Mouse (Mus musculus): ENCODE data around the gene Cttnbp2nl.

Cttnbp2nl gene

DNA sequence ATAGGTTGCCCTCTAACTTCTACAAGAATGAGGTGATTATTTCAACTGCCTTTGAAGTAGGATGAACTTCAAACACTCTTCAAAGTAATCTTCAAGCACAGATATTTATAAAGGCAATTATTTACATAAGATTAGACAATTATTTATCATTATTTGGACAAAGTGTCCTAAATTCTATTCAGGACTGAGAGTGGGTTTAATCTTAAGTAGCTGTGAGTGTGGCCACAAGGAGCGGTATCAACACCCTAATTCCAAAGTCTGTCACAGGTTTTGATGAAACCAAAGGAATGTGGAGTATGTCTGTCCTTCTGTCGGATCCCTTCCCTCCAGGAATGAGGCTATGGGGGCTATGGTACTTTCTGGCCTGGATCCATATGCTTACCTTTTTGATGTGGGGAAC lies 38.0 kb downstream of the Cttnbp2nl start:
- DNase-seq (ENCODE audit: low read depth, low spot score), result no peak

DNA sequence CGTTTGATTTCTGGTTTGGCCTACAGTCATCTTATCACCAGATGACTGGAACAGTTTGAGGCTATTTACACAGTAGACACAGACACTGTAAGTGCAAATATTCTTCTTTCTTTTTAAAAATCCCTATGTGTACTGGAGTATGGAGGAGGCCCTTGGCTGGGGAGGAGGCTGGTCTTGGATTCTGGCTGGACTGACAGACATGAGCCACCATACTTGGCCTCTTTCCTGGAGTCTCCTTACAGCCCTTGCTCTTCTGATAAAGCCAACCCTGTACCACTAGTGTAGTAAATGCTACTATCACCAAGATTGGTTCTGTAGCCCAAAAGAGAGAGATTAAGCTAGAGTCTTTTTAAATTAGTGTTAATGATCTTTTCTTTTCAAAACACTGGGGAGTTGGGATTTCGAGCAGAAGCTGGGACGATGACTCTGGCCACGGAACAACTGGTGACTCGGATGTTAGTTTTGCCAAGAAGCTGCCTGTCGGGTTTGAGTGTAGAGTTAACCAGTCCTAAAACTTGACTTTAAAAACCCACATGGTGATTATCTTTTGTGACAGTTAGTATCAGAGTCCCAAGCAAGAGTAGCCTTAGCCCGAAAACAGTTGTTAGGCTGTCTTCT lies 40.1 kb downstream of the Cttnbp2nl start:
- no peak for DNase-seq (ENCODE audit: low read depth, low spot score)

DNA sequence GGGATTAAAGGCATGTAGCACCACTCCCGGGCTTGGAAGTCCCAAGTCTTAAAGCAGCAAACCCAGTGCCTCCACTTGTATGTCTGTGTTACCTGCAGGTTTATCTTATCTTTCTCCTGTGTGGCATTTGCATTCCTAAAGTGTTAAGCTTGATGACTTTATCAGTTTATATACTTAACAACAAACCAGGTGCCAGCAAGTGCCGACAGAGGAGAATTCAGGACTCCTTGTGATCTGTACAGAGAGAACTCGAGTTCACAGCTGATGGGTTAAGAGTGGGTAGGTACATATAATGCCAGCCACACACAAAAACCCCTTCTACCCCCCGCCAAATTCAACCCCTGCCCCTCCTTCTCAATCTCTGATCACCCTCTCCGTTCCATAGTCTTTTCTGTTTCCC lies 41.1 kb downstream of the Cttnbp2nl start:
- DNase-seq (ENCODE audit: low read depth, low spot score), result no peak

DNA sequence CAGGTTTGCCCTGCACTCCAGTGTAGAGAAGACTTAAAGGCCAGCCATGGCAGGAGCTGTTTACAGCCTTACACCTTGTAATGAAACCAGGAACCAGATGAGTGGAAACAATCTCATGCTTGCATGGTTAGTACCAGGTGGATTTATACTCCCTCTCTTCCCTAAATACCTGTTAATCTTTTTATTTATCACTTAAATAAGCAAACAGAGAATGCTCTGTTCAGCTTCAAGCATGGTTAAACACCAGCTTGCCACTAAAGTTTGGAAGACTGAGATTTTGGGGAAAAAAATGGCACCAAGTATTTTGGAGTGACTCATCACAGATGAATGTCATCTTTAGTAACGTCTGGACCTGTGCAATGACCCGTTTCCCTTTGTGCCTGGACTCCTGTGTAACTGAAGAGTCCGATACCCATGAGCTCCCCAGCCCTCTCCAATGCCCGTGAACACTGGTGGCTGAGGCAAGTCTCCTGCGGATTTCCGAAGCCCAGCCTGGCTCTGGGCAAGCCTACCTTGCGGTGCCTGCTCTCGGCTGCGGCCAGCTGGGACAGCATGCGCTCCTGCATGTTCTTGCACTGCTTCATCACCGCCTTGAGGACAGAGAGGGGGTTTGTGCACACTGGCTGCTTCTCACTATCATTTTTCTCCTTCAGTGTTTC lies 42.1 kb downstream of the Cttnbp2nl start:
- no peak for DNase-seq (ENCODE audit: low read depth, low spot score)

DNA sequence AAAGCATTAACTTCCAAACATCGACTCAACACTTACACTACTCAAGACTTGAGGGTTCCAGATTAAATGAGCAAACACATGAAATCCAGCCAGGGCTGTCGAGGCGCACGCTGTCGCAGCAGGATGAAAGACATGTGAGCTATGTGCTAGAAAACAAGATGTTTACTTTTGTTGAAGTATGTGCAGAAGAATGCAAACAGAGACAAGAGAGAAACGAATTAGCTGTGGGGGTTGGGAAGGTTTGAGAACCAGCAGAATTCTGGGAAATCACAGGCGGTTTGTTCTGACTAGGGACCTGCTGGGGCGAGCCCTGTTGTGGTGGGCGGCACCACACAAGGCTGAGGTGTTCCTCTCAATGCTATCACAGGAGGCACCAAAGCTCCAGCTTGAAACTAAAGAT lies 44.9 kb downstream of the Cttnbp2nl start:
- no peak for DNase-seq (ENCODE audit: low read depth, low spot score)

DNA sequence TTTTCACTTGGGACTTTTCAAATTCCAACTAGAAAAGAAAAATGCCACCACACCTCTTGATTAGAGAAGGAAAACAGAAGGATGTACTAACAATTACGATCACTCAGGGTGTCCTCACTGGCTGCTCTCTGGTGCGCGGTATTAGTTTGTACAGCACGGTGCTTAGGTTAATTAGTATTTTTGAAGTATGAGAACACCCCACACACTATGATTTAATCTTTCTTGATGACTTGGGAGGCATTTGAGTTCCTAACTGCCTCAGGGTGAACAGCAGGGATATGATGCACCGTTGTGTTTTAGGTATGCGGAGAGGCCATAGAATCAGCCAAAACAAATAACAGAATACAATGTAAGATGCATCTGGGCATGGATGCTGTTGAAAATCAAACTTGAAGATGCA lies 46.8 kb downstream of the Cttnbp2nl start:
- no peak for DNase-seq (ENCODE audit: low read depth, low spot score)

DNA sequence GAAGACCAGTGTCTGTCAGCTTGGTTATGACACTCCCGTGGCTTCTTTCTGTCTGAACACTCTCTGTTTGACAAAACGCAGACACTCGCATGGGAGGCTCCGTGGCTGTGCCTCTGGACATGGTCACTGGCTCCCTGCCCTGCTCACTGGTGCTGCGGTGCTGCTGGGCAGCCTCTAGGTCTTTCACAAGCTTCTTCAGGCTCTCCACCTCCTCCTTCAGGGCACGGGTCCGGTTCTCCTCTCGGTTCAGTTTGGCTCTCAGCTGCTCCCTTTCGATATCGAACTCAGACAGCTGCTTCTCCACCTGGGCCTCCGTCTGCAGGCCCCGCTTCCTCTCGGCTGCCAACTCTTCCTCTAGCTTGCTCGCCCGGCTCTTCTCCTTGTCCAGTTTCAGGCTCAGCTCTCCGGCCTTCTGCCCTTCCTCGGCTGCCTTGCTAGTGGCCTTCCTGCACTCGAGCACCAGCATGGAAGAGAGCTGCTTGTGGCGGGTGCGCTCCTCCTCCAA lies 47.3 kb downstream of the Cttnbp2nl start:
- DNase-seq (ENCODE audit: low read depth, low spot score), result no peak

DNA sequence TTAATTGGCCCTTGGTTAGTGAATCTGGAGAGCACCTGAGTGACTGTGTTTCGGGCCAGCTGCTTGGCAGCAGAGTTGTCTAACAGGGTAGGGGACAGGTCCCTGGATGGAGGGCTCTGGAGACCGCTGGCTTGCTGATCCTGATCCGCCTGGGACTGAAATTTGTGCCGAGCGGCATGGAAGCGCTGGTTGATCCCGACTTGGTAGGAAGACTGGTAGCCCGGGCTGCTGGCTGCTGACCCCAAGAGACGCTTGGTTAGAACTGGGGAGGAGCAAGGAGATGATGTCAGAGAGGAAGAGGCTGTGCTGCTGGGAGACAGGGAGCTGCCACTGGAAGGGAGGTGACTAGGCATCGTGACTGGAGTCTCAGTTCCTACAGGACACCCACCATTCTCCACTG lies 47.9 kb downstream of the Cttnbp2nl start:
- no peak for DNase-seq (ENCODE audit: low read depth, low spot score)

DNA sequence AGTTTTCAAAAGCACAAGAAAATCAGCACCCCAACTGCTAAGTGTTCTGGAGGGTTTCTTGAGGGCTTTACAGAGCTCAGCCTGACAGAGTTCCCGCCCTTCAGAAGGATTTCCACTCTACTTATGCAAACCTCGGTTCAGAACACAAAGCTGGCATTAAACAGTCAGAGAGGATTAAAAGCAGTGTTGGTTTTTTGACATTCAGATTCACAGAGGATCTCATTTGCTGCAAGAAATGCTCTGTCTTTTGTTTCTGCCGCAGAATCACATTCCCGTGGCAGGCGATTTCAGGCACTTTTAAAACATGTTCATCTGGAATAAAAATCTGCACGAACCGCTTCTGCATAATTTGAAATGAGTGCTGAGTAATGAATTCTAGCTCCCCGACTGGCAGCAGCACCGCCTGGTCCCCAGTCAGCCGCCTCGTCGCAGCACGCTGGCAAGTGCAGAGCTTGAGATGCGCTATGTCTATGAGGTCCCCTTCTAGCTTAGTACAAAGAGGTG lies 48.9 kb downstream of the Cttnbp2nl start:
- DNase-seq (ENCODE audit: low read depth, low spot score), result peak; percentile 32

DNA sequence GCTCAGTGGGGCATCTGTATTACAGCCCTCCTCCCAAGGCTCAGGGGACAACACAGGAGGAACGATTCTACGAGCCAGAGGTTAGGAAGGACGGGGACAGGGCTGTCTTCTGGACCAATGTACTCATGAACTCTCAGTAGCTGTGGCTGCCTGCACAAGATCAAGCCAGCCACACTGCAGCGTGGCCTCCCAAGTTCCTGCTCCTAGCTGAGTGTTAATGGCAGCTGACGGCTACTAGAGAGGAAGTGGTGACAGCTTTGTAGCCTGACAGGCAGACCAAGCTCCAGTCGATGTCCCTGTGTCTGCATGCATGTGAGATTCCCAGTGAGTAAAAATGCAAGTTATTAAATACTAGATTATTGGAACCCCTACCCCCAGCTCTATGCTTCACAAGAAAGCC lies 51.6 kb downstream of the Cttnbp2nl start:
- no peak for DNase-seq (ENCODE audit: low read depth, low spot score)

DNA sequence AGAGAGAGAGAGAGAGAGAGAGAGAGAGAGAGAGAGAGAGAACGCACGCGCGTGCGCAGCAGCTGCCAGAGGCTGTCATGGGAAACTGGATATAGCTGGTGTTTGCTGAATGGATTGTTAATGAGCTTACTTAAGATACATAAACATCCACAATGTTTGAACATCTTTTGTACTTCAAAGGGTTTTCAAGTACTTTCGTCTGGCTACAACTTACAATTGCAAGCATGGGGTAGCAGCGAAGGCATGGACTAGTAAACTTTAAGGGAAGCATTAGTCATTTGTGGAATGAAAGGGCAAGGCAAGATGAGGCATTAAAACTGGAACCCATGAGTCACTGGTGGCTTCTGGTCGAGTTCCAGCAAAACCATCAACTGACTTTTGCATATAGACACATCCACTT lies 52.4 kb downstream of the Cttnbp2nl start:
- no peak for DNase-seq (ENCODE audit: low read depth, low spot score)

DNA sequence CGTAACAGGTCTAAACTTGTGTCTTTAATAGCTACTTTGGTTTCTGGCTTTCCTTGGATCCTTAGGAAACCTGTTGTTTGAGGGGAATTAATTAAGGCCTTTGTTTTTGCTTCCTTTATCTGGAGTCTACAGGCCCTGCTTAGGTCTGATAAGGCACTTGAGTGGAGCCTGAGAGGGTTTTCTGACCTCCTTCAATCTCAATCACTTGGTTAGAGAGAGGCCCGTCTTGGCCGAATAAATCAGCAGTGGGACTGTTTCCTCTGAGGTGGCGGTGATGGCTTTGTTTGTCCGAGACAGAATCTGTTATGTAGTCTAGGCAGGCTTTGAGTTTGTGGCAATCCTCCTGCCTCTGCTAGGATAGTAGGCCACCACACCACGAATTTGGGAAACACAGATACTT lies 55.4 kb downstream of the Cttnbp2nl start:
- no peak for DNase-seq (ENCODE audit: low read depth, low spot score)

DNA sequence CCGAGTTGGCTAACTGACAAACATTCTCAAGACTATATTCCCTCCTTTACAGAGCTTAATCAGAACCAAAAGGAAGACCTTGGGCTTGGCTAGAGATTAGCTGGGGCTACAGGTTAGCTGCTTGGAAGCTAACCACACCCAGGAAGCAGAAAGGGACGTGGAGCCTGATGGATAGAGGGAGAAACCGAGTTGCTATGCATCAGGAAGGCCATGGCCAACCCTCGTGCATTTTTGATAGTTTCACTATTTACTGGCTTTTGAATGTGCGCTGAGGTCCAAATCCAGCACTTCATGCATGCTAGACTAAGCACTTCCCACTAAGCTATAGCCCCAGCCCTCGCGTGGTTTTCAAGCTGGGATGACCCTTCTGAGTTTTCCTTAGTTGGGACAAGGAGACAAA lies 57.2 kb downstream of the Cttnbp2nl start:
- DNase-seq (ENCODE audit: low read depth, low spot score), result no peak

DNA sequence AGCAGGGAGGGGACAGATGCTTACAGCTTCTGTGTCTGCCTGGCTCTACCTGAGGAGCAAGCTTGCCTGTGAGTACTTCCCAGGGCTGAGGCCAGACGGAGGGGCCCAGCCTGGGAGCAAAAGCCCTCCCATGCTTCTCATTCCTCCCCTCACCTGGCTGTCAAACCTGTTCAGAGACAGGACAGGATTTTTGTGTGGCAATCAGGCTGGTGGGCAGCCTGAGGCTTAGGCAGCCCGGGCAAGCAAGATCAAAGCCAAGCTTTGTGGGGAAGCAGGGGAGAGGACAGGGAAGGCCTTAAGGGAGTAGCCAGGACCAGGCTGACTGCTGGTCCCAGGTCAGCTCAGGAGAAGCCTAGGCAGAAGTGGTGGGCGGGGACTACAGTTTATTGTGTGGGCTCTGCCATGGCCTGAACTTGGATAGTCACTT lies 58.5 kb downstream of the Cttnbp2nl start:
- no peak for DNase-seq (ENCODE audit: low read depth, low spot score)

DNA sequence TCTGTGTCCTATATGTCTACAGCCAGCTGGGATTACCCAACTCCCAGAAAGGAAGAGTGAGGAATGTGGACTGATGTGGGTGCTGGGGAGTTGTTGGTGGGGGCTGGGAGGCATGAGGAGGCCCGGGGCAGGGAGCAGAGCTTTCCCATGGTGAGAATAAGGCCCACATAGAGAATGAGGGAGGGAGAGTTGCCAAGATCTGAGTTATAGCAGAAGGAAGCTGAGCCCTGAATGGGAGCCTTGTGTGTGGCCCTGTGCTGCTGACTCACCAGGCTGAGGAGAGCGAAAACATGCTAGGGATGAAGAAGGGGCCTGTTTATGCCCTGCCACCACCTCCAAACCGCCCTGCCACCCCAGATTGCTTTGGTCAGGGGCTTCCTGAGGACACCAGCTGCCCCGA lies 59.1 kb downstream of the Cttnbp2nl start:
- peak; percentile 52 for DNase-seq (ENCODE audit: low read depth, low spot score)

DNA sequence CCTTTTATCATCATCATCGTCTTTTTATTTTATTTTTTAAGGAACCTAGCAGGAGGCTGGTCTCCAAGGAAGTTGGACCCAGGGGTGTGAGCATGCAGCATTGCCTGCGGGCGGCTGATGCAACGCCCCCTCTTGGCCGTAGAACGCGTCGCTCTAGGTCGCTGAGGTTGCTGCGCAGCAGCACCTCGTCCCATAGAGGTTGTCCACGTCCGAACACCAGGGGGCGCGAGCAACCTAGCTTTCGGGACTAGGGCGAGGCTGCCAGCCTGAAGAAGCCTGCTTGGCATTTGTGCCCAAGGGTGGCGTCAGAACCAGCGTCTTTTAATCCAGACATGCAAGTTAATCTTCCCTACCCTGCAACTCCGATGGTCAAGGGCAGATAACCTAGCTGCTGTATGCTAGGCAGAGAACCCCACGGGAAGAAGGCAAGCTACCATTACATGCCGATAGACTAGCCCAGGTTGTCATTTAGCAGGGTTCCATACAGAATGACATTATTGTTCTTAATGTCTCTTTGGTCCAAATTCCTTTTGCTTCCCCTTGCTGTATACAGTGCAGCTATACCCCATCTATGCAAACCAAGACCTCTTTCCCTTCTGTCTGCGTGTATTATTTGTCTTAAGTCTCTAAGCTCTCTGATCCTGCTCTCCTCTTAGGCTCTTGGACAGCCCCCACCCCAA lies 60.1 kb downstream of the Cttnbp2nl start:
- DNase-seq (ENCODE audit: low read depth, low spot score), result peak; percentile 58

DNA sequence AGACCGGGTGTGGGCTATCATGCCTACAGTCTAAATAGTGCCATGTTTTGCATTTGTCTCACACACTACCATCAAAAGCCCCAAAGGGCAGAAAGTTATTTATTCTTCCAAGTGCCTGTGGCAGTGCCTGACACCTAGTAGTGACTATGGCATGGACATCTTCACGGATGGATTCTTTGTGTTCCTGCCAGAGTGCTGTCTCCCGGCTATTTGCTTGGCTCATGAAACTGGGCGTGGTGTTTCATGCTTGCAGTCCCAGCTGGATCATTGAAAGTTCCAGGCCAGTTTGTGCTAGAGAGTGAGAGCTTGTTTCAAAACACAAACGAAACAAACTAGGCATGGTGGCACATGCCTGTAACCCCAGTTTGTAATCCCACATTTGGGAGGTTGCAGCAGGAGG lies 61.2 kb downstream of the Cttnbp2nl start:
- no peak for DNase-seq (ENCODE audit: low read depth, low spot score)

DNA sequence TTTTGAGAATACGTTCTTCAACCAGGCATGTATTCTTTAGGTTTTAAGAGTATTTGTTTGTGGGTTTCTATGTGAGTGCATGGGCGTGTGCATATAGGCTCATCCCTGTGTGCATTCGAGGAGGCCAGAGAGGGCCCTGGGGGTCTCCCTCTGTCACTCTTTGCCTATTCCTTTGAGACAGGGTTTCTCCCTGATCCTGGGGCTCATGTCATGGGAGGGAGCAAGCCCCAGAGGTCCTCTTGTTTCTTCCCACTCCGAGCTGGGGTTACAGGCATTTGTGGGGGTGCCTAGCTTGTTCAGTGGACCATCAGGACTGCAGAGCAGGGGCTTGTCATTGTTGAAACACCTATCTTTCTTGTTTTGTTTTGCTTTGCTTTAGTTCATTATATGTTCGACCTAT lies 65.1 kb downstream of the Cttnbp2nl start:
- no peak for DNase-seq (ENCODE audit: low read depth, low spot score)

DNA sequence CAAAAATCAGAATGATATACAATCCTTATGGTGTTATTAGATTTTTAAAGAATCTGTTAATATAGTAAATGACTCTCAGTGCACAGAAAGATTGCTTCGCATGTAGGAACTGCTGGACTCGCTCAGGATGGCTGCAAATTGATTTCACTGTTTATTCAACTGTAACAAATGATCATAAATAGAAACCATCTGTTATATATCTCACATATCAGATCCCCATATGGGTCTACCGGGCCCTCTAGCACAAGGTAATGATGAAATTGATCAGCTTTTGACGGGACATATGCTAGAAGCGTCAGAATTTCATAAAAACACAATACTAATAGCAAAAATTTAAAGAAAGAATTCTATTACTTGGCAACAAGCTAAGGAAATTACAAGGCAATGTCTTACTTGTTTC lies 73.2 kb downstream of the Cttnbp2nl start:
- no peak for DNase-seq (ENCODE audit: low read depth, low spot score)

DNA sequence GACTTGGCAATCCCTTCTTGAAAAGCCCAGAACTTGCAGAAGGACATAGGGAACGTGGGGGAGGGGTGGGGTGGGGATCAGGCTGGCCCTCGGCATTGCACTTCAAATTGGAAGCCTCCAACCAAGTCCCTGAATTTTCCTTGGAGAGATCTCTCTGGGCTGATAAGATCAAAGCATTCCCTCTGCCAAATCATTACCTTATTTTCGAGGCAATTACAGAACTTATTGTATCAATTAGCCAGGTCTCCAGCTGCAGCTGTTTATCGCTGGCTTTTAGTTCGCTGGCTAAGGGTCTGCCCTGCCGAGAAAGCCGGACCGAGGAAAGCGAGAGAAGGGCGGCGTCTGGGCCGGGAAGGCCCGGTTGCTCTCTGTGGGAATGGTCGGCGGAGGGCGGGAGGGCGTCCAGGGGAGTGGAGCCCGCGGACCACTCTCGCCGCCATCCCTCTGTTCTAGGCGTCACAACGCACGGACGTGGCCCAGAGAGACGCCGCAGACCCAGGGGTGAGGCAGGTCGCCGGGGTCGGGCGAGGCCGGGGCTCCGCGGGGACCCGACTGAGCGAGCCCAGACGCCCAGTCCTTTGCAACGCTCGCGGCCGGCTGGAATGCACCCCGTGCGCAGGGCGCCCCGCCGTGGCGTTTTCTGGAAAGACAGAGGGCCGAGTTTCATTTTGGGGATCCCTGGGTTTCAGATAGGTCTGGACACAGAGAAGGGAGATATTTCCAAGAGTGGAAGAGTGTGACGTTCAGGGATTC lies 85.2 kb downstream of the Cttnbp2nl start:
- DNase-seq (ENCODE audit: low read depth, low spot score), result no peak

DNA sequence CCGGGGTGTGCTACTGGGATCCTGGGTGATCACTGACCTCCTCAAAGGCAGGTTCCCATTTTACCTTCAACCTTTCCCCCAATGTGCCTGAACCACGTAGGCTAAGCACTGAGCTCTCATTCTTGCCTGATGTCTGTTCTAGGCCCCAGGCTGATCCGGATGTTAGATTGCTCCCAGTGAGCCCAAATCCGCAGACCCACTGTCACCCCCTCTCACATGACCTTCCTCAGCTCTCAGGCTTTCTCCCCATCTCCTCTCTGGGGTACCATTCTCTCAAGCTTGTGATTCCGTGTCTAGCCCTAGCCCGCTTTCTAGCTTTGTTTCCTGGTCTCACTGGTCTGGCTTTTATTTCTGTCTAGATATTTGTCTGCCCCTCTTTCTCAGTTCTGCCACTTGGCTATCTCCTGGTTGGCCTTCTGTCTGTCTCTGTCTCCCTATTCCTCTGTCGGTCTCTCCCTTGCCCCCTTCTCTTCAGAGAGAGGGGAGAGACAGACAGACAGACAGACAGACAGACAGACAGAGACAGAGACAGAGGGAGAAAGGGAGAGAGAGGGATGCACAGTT lies 86.9 kb downstream of the Cttnbp2nl start:
- DNase-seq (ENCODE audit: low read depth, low spot score), result no peak

All from brain, embryonic 18.5 days (tissue).